In the genomic region with DNA sequence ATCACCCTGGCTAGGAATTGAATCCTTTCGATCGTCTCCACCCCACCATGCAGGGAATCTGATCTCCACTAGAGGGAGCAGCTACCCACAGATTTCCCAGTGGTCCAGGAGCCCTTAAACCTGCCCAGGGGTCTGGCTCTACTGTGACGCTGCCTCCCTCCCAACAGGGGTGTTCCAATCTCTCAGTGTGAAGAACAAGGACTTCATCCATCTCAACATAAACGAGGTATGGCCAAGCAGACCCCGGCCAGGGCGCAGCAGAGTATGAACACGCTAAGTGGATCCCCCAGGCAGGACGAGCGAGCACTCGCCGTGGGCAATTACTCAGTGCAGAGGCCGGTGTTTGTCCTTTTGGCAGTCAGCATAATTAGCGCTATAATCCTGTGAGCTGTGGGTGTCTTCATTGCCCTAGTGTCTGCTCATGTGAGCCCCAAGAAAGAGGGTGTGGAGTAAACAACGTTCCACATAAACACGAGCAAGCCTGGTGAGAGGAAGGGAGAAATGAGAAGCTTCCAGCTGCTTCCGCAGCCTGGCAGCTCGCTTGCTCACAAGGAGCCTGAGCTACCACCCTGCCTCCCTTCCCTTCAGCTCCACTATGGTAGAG, we compare ENCODE assay signal across 8 mouse cellular contexts. TPM values are rescaled to one million over a fixed set of nuclear protein-coding genes. Genes with fewer than 3 reads are reported as not detected.
A peak's percentile ranks its signal among the peaks of the same experiment; 100 is the strongest.
DNase-seq lines count a peak whose midpoint lies in the region; ATAC-seq lines count a peak whose summit lies in the region.

No protein-coding gene starts in this region.

- peak overlapping the region; percentile 16; the same call in 1 of the 2 replicates for H3K9ac ChIP-seq in intestine, embryonic 15.5 days

- H3K4me3 ChIP-seq in intestine, embryonic 15.5 days (replicated peaks): peak overlapping the region; percentile 34

- no peaks in the 10 kb centered on the region; the same call in 1 of the 2 replicates for H3K4me1 ChIP-seq in intestine, embryonic 15.5 days (replicated peaks)

- 9% methylated on average over 17 of the region's 17 CpGs for WGBS in intestine, embryonic 15.5 days

- H3K4me2 ChIP-seq in intestine, embryonic 15.5 days (replicated peaks): peak overlapping the region; percentile 74

- H3K27ac ChIP-seq in intestine, embryonic 15.5 days: no peak overlapping the region

- H3K36me3 ChIP-seq in intestine, embryonic 15.5 days: no peaks in the 10 kb centered on the region

- 0 out of 2 replicates have a peak, but pooled peaks cover 7% of the 10 kb centered on the region for H3K27me3 ChIP-seq in intestine, embryonic 15.5 days (replicated peaks)

- peak; percentile 81 for ATAC-seq in intestine, embryonic 15.5 days
- ATAC-seq in megakaryocyte-erythroid progenitor cell, adult 5-6 weeks (replicated peaks; ENCODE audit: low FRiP score, low TSS enrichment, poor library complexity, severe bottlenecking): peak; percentile 89

- DNase-seq in adrenal gland, adult 2 months: peak; percentile 83
- DNase-seq in embryo, embryonic 11 days: peak; percentile 86
- DNase-seq in gastrocnemius, postnatal 36 days: peak; percentile 63 to 64
- peak; percentile 85 to 89 for DNase-seq in left cerebral cortex, postnatal 14 days (ENCODE audit: low spot score in 2 of 2)
- peak; percentile 76 for DNase-seq in right cerebral cortex, postnatal 14 days
- peak; percentile 60 for DNase-seq in yolk sac, embryonic 10.5 days (ENCODE audit: low spot score)

- no peaks in the 10 kb centered on the region for H3K9me3 ChIP-seq in intestine, embryonic 15.5 days

- intact Hi-C loops in gastrocnemius, postnatal 36 days (cut with DNase I): no loop called here
- intact Hi-C loops in left cerebral cortex, postnatal 14 days (cut with DNase I): loop anchor here (1.0 to 5.0 kb wide), 2 partner anchors 45 to 60 kb away; a partner anchor contains a TSS

RNA-seq across cellular contexts. Expression of a gene that starts 41.5 kb away (rescaled TPM):
- under 1 TPM in 1 of 2 experiments, not detected in 1; 0.26 TPM for total RNA-seq in adrenal gland, adult 2 months (2021)
- 0.11 and 0.12 TPM in 2 replicates for polyA plus RNA-seq in adrenal gland, adult 2 months (2012; rRNA removed)
- not detected for total RNA-seq in gastrocnemius, postnatal 36 days (2021)
- 1.6 and 1.7 TPM in 2 replicates for polyA plus RNA-seq in intestine, embryonic 15.5 days (2015; fragmentation: Nextera tagmentation; extraction: Ambion mirVana)
- total RNA-seq in left cerebral cortex, postnatal 14 days (2021): not detected
- not detected in 2 replicates for total RNA-seq in megakaryocyte-erythroid progenitor cell, adult 5-6 weeks (2014; fragmentation: Nextera tagmentation)
- total RNA-seq in megakaryocyte-erythroid progenitor cell, adult 5-6 weeks (2017): not detected in 2 replicates

RNA-seq across cellular contexts. Expression of a gene that starts 45.8 kb away (rescaled TPM):
- 10 to 100 TPM; 34.1 to 56.7 TPM for total RNA-seq in adrenal gland, adult 2 months (2021)
- 37.6 and 49.4 TPM in 2 replicates for polyA plus RNA-seq in adrenal gland, adult 2 months (2012; rRNA removed)
- total RNA-seq in gastrocnemius, postnatal 36 days (2021): 10 to 100 TPM in 1 of 2 experiments, 1 to 10 TPM in 1; 9.9 to 12.1 TPM
- 24.4 TPM in 2 replicates for polyA plus RNA-seq in intestine, embryonic 15.5 days (2015; fragmentation: Nextera tagmentation; extraction: Ambion mirVana)
- 10 to 100 TPM; 50.4 to 60.0 TPM for total RNA-seq in left cerebral cortex, postnatal 14 days (2021)
- 33.5 and 34.7 TPM in 2 replicates for total RNA-seq in megakaryocyte-erythroid progenitor cell, adult 5-6 weeks (2014; fragmentation: Nextera tagmentation)
- total RNA-seq in megakaryocyte-erythroid progenitor cell, adult 5-6 weeks (2017): 3.7 and 4.4 TPM in 2 replicates

RNA-seq across cellular contexts. Expression of a gene that starts 47.9 kb away (rescaled TPM):
- 10 to 100 TPM in 1 of 2 experiments, 1 to 10 TPM in 1; 4.1 to 12.3 TPM for total RNA-seq in adrenal gland, adult 2 months (2021)
- polyA plus RNA-seq in adrenal gland, adult 2 months (2012; rRNA removed): 17.3 and 19.6 TPM in 2 replicates
- 10 to 100 TPM in 1 of 2 experiments, 1 to 10 TPM in 1; 9.9 to 10.9 TPM for total RNA-seq in gastrocnemius, postnatal 36 days (2021)
- 4.1 and 5.8 TPM in 2 replicates for polyA plus RNA-seq in intestine, embryonic 15.5 days (2015; fragmentation: Nextera tagmentation; extraction: Ambion mirVana)
- total RNA-seq in left cerebral cortex, postnatal 14 days (2021): 10 to 100 TPM; 13.3 to 20.7 TPM
- total RNA-seq in megakaryocyte-erythroid progenitor cell, adult 5-6 weeks (2014; fragmentation: Nextera tagmentation): not detected in 2 replicates
- not detected in 2 replicates for total RNA-seq in megakaryocyte-erythroid progenitor cell, adult 5-6 weeks (2017)

Comparison
In these comparisons a context has a peak if more than half of its experiments do, and no peak if none do; other contexts are left out.
1. RNA of a gene that starts 47.9 kb away (total RNA-seq): 13.3 to 20.7 TPM in left cerebral cortex, postnatal 14 days, 4.1 to 12.3 TPM in adrenal gland, adult 2 months and 9.9 to 10.9 TPM in gastrocnemius, postnatal 36 days; not detected in megakaryocyte-erythroid progenitor cell, adult 5-6 weeks; every median in the first group is over 4 times any median in the second.
2. Peak in every context shown above with its lines, with median percentiles within 50 percentile points of each other: DNase-seq.